Mouse (Mus musculus) lung, postnatal 0 days (tissue): ENCODE results near the gene Dnajc3. TPM values are rescaled to one million over a fixed set of nuclear protein-coding genes. Genes with fewer than 3 reads are reported as not detected.

ENCODE experiments used
- ATAC-seq: fragments of 200-750 bp; cut with Nextera tagmentation; 2 replicates; pipeline ENCODE4 v1.8.0; 2017; ENCODE audit warnings: moderate library complexity
- DNase-seq: peaks from one replicate; pipeline ENCODE4 v3.0.0-alpha.2; 2016; ENCODE audit warnings: low spot score
- H3K27ac ChIP-seq: fragments of 300-500 bp; sonication (generic); 2 replicates; pipeline ENCODE4 v1.5.1; 2014; ENCODE audit warnings: antibody characterized with exemption, mild to moderate bottlenecking, low read length, mixed read lengths
- H3K27me3 ChIP-seq: fragments of 300-500 bp; sonication (generic); replicated peaks from 2 replicates; pipeline ENCODE4 v1.6.1; 2014; ENCODE audit warnings: low read length, mixed read lengths; ENCODE audit not compliant: insufficient read depth
- H3K36me3 ChIP-seq: fragments of 300-500 bp; sonication (generic); 2 replicates; pipeline ENCODE4 v1.6.1; 2014; ENCODE audit warnings: low read length, mixed read lengths; ENCODE audit not compliant: insufficient read depth
- H3K4me1 ChIP-seq: fragments of 300-500 bp; sonication (generic); 2 replicates; pipeline ENCODE4 v1.6.1; 2014; ENCODE audit warnings: antibody characterized with exemption, low read depth, low read length, mixed read lengths; ENCODE audit not compliant: insufficient read depth
- H3K4me2 ChIP-seq: fragments of 300-500 bp; sonication (generic); replicated peaks from 2 replicates; pipeline ENCODE4 v1.6.1; 2014; ENCODE audit warnings: low read depth, mild to moderate bottlenecking, low read length, moderate library complexity, mixed read lengths
- H3K4me3 ChIP-seq: fragments of 300-500 bp; sonication (generic); 2 replicates; pipeline ENCODE4 v1.5.1; 2014; ENCODE audit warnings: low read depth, low read length
- H3K9ac ChIP-seq: fragments of 300-500 bp; sonication (generic); replicated peaks from 2 replicates; pipeline ENCODE4 v1.6.1; 2014; ENCODE audit warnings: low read depth, mild to moderate bottlenecking
- H3K9me3 ChIP-seq: fragments of 300-500 bp; sonication (generic); 2 replicates; pipeline ENCODE4 v1.6.1; 2016; ENCODE audit warnings: low read length, mixed read lengths
- CTCF ChIP-seq: IDR thresholded peaks from 2 replicates; pipeline ENCODE4 v1.5.1; 2016; ENCODE audit warnings: antibody characterized with exemption, mild to moderate bottlenecking
- EP300 ChIP-seq: IDR thresholded peaks from 2 replicates; pipeline ENCODE4 v1.6.1; 2016; ENCODE audit warnings: antibody characterized with exemption, mild to moderate bottlenecking, control low read depth
- WGBS: fragments of 180-500 bp; shearing (Covaris S2); extraction: QIAGEN DNeasy Blood & Tissue Kit; methylation state at CpG from one replicate; pipeline ENCODE4 v1.1.7; 2014; 5-methylcytosine and 5-hydroxymethylcytosine counted together
- polyA plus RNA-seq: library from polyadenylated mRNA; unstranded; fragments of >200 nt; fragmentation: Nextera tagmentation; extraction: Ambion mirVana; gene quantifications from 2 replicates; pipeline ENCODE4 v1.2.1, GENCODE M21; 2015

The Dnajc3 gene
- polyA plus RNA-seq, 1 experiment from 2014 or later = 54.1 TPM

GRCm38 (mm10) chr14:118928565-118928964 lies 9.2 kb upstream of the Dnajc3 start:
- Histone ChIP-seq H3K4me1 (peaks cover 8% of the 10 kb centered on the region; the same call in 1 of the 2 replicates), H3K9ac (no peak overlapping the region), H3K27me3 (no peaks in the 10 kb centered on the region), H3K4me3 (no peak overlapping the region), H3K9me3 (no peaks in the 10 kb centered on the region), H3K4me2 (no peak overlapping the region), H3K27ac (no peak overlapping the region), H3K36me3 (no peaks in the 10 kb centered on the region)
- WGBS = 47% methylated on average over 3 of the region's 3 CpGs
- peak; percentile 90 for DNase-seq
- ATAC-seq = peak; percentile 88
- no peak for TF ChIP-seq CTCF
- peak; percentile 89 for TF ChIP-seq EP300

- WGBS = 50% methylated on average over 2 of the region's 2 CpGs
Observed at GRCm38 (mm10) chr14:118929779-118930178, 8.0 kb upstream of the Dnajc3 start.

GRCm38 (mm10) chr14:118930777-118931176 lies 7.0 kb upstream of the Dnajc3 start:
- H3K27ac ChIP-seq = no peak overlapping the region
- ATAC-seq (no peak), DNase-seq (no peak)
- WGBS = 62% methylated on average over 2 of the region's 2 CpGs
- TF ChIP-seq EP300 (no peak), CTCF (no peak)
- H3K4me1 ChIP-seq = no peaks in the 10 kb centered on the region; the same call in 1 of the 2 replicates
- no peaks in the 10 kb centered on the region for H3K27me3 ChIP-seq
- H3K9me3 ChIP-seq = no peaks in the 10 kb centered on the region
- H3K4me3 ChIP-seq = no peak overlapping the region
- no peak overlapping the region for H3K9ac ChIP-seq
- H3K4me2 ChIP-seq = no peak overlapping the region
- no peaks in the 10 kb centered on the region for H3K36me3 ChIP-seq

More at GRCm38 (mm10) chr14:118929779-118930178, 8.0 kb upstream of the Dnajc3 start:
- Histone ChIP-seq H3K27me3 (no peaks in the 10 kb centered on the region), H3K9me3 (no peaks in the 10 kb centered on the region), H3K4me2 (no peak overlapping the region), H3K4me3 (no peak overlapping the region), H3K4me1 (peaks cover 1% of the 10 kb centered on the region; the same call in 1 of the 2 replicates), H3K36me3 (no peaks in the 10 kb centered on the region), H3K27ac (no peak overlapping the region), H3K9ac (no peak overlapping the region)
- DNase-seq (peak; percentile 54), ATAC-seq (no peak)
- TF ChIP-seq CTCF (no peak), EP300 (no peak)

GRCm38 (mm10) chr14:118931181-118931580 lies 6.6 kb upstream of the Dnajc3 start:
- TF ChIP-seq EP300 = no peak
- no peak for TF ChIP-seq CTCF
- no peak for DNase-seq
- WGBS = 84% methylated on average over 1 of the region's 2 CpGs
- no peaks in the 10 kb centered on the region; the same call in 1 of the 2 replicates for H3K4me1 ChIP-seq
- no peak overlapping the region for H3K4me3 ChIP-seq
- ATAC-seq = no peak
- no peak overlapping the region for H3K4me2 ChIP-seq
- no peaks in the 10 kb centered on the region for H3K27me3 ChIP-seq
- no peaks in the 10 kb centered on the region for H3K36me3 ChIP-seq
- H3K27ac ChIP-seq = no peak overlapping the region
- H3K9ac ChIP-seq = no peak overlapping the region
- H3K9me3 ChIP-seq = no peaks in the 10 kb centered on the region

GRCm38 (mm10) chr14:118932956-118933355 lies 4.8 kb upstream of the Dnajc3 start:
- WGBS = 50% methylated on average over 8 of the region's 8 CpGs
- no peak for ATAC-seq

GRCm38 (mm10) chr14:118934686-118935085 lies 3.1 kb upstream of the Dnajc3 start:
- TF ChIP-seq EP300 (no peak), CTCF (no peak)
- H3K4me1 ChIP-seq = peaks cover 8% of the 10 kb centered on the region; the same call in 1 of the 2 replicates
- 87% methylated on average over 9 of the region's 9 CpGs for WGBS
- H3K27ac ChIP-seq = no peak overlapping the region
- no peaks in the 10 kb centered on the region for H3K36me3 ChIP-seq
- H3K9me3 ChIP-seq = no peaks in the 10 kb centered on the region
- H3K4me3 ChIP-seq = no peak overlapping the region
- no peaks in the 10 kb centered on the region for H3K27me3 ChIP-seq
- H3K4me2 ChIP-seq = no peak overlapping the region
- ATAC-seq = no peak
- no peak for DNase-seq
- H3K9ac ChIP-seq = no peak overlapping the region

More at GRCm38 (mm10) chr14:118932956-118933355, 4.8 kb upstream of the Dnajc3 start:
- Histone ChIP-seq H3K4me2 (no peak overlapping the region), H3K9ac (no peak overlapping the region), H3K36me3 (no peaks in the 10 kb centered on the region), H3K9me3 (no peaks in the 10 kb centered on the region), H3K4me3 (no peak overlapping the region), H3K4me1 (no peaks in the 10 kb centered on the region; the same call in 1 of the 2 replicates), H3K27ac (no peak overlapping the region), H3K27me3 (no peaks in the 10 kb centered on the region)
- TF ChIP-seq EP300 (no peak), CTCF (no peak)
- DNase-seq = no peak

GRCm38 (mm10) chr14:118936236-118936635 lies 1.5 kb upstream of the Dnajc3 start:
- H3K36me3 ChIP-seq = no peaks in the 10 kb centered on the region
- no peak overlapping the region for H3K4me3 ChIP-seq
- ATAC-seq = no peak
- 58% methylated on average over 3 of the region's 3 CpGs for WGBS
- H3K4me1 ChIP-seq = peaks cover 12% of the 10 kb centered on the region
- H3K4me2 ChIP-seq = no peak overlapping the region
- no peaks in the 10 kb centered on the region for H3K27me3 ChIP-seq
- no peak for DNase-seq
- H3K27ac ChIP-seq = no peak overlapping the region
- no peak for TF ChIP-seq EP300
- TF ChIP-seq CTCF = no peak
- no peaks in the 10 kb centered on the region for H3K9me3 ChIP-seq
- no peak overlapping the region for H3K9ac ChIP-seq
